Mouse (Mus musculus) frontal cortex, adult 2 months (tissue): ENCODE data around the gene Krtap19-2. TPM values are rescaled to one million over a fixed set of nuclear protein-coding genes. Genes with fewer than 3 reads are reported as not detected.

Experiments
- DNase-seq, 2 experiments: peaks; one replicate each; pipeline ENCODE4 v3.0.0; 2022; ENCODE audit warnings: low spot score in 1 of 2; ENCODE audit errors: extremely low spot score in 1 of 2
- polyA plus RNA-seq: library from polyadenylated mRNA; depleted of rRNA; stranded (reverse); fragments of >200 nt; gene quantifications from 2 replicates; pipeline ENCODE4 v1.2.3, GENCODE M21; 2012; rRNA removed

Gene Krtap19-2
- polyA plus RNA-seq: not detected in 2 replicates

DNA sequence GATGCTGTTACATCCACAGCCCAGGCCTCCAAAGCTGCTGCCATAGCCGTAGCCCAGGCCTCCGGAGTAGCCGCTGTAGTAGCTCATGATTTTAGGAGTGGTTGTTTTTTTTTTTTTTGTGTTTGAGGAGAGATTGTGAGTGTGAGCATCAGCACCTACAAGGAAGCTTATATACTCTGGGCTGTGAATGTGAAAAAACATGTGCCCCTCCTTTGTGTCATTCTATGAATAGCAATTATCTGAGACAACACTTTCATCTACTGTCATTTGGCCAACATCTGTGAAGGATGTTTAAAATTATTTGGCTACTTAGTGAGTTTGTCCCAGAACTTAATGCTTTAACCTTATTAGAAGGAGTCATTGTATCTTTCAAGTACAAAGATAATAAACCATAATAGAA is at the start of gene Krtap19-2:
TSS of gene Krtap19-2 (minus strand) at position 101 of the 400 bp plus-strand sequence.
- no peak for DNase-seq

DNA sequence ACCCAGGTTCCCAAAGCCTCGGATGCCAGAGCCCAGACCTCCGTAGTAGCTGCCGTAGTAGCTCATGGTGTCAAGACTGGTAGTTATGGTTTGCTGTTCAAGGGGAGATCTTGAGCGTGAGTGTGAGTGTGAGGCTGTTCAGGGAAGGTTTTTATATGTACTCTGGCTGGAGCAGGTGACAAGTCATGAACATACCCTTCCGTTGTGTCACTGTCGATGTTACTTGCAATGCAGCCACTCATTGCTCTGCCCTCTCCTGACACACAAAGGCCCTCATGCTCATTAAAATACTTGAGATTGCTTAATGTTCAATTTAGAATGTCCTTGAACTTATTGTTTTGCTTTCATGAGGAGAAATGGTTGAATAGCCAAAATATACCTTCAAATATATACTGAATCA is 22.3 kb upstream of the Krtap19-2 start, which contains the start of gene Krtap19-5:
TSS of gene Krtap19-5 (minus strand) at position 101 of the 400 bp plus-strand sequence.
- no peak for DNase-seq

DNA sequence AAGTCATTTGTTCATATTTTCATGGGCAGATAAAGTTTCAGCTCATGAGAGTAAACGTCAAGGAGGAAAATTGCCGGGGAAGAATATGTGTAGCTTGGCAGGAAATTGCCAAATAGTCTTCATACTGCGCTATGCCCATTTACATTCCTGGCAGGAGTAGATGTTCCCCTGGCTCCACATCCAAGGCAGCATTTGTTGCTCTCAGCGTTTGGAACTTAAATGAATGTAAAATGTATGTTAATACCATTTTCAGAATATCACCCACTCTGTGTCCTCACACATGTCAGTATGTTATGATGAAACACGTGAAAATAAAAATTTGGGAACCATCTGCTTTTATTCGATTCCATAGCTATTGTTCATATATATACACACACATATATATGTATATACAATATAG is 12.8 kb upstream of the Krtap19-2 start:
- no peak for DNase-seq

- DNase-seq: no peak
These were observed 10.9 kb upstream of the Krtap19-2 start, which contains the start of gene Krtap19-4 for GRCm38 (mm10) chr16:88884989-88885388. Krtap19-4 (minus strand) TSS chr16:88885089.

DNA sequence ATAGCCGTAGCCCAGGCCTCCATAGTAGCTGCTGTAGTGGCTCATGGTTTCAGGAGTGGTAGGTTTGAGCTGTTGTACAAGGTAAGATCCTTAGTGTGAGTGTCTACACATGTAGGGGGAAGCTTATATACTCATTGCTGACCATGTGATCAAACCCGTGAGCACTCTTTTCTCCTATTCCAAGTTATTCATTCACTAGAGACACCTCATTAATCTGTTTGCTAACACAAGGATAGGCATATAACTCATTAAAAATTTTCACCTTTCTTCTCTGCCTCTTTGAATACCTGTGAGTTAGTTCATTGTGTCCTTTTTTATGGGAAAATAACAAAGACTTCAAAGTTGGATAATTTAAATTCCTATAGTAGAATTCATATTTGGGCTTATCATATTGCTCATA is 3.9 kb upstream of the Krtap19-2 start, which contains the start of gene Krtap19-3:
TSS of gene Krtap19-3 (minus strand) at position 101 of the 400 bp plus-strand sequence.
- DNase-seq: no peak

GRCm38 (mm10) chr16:88869311-88869710 is 4.8 kb downstream of the Krtap19-2 start, which contains the start of gene Krtap19-1:
Krtap19-1 (minus strand) TSS chr16:88869411.
- DNase-seq: no peak

DNA sequence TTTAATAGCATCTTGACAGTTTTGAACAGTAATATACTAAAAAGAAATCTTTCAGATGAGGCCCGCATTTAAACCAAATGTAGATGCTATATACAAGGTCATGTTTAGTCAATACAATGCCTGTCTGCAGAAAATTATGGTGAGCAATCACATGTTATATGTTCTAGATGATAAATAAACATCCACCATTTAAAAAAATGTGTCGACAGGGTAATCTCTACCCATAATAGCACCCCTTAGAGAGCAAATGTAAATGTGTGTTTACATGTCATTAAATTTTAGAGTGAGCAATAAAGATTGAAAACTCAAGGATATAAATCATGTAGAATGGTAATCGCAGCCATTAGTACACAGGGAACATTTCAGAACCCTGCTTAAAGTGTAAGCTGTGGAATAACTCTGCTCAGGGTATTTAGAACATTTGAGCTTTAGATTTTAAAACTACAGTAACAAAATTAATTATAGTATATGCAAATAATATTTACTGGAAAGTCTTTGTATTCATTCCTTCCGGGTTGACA is 9.1 kb downstream of the Krtap19-2 start:
- no peak for DNase-seq

DNA sequence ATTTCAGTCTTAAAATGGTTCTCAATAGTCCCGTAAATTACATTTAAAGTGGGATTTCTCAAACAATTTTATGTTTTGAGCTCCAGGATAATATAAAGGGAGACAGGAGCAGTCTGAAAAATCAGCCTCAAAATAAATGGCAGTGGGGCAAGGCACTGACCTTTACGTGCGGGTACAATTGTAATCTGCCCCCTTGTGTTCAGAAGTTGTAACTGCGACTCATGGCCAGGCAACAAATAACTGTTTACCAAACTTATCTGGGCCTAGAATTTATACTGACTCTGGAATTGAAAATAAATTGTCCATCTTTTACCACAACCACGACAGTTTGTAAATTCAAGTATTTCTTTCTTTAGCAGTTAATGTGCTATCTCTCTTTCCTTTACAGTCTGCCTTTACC is 22.6 kb downstream of the Krtap19-2 start:
- DNase-seq: peak in 1 of 2 experiments; percentile 13

DNA sequence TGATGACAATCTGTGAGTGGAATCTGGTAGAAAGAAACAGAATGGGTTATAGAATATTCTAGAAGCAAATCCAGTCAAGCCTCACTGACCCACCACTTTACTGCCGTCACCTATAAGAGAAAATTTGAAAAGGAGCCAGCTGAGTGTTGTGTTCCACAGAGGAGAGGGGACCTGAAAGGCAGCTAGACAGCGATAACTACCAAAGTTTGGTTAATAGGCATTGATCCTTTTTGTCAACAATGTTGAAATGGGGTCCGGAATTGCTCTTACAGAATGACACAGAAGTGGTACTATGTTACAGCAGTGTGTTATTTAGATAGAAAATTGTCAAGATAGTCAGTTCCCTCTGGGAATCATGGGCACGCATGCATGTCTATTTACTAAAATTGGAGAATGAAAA is 25.5 kb downstream of the Krtap19-2 start:
- DNase-seq: no peak

GRCm38 (mm10) chr16:88847363-88847762 is 26.7 kb downstream of the Krtap19-2 start:
- no peak for DNase-seq

- no peak for DNase-seq
These were observed 47.1 kb downstream of the Krtap19-2 start for GRCm38 (mm10) chr16:88826978-88827377.

- no peak for DNase-seq
These were observed 47.9 kb downstream of the Krtap19-2 start, which contains the start of gene Krtap14 for GRCm38 (mm10) chr16:88826095-88826652. Krtap14 (minus strand) TSS chr16:88826145.

GRCm38 (mm10) chr16:88823736-88824135 is 50.3 kb downstream of the Krtap19-2 start:
- DNase-seq: peak in 1 of 2 experiments; percentile 50

Other genes starting within 250 kb of the Krtap19-2 start
- gene 2310079G19Rik, start 246.6 kb downstream of the Krtap19-2 start, polyA plus RNA-seq: not detected in 2 replicates
- gene Krtap26-1, start 226.5 kb downstream of the Krtap19-2 start, polyA plus RNA-seq: not detected in 2 replicates
- not detected in 2 replicates for gene Krtap27-1, start 202.6 kb downstream of the Krtap19-2 start, polyA plus RNA-seq
- not detected in 2 replicates for gene 2310061N02Rik, start 166.3 kb downstream of the Krtap19-2 start, polyA plus RNA-seq
- gene Krtap13-1, start 145.4 kb downstream of the Krtap19-2 start, polyA plus RNA-seq: not detected in 2 replicates
- gene Krtap13, start 122.6 kb downstream of the Krtap19-2 start, polyA plus RNA-seq: not detected in 2 replicates
- not detected in 2 replicates for gene 2310034C09Rik, start 115.4 kb downstream of the Krtap19-2 start, polyA plus RNA-seq
- gene 2310057N15Rik, start 100.1 kb downstream of the Krtap19-2 start, polyA plus RNA-seq: not detected in 2 replicates
- gene Gm5965, start 96.4 kb downstream of the Krtap19-2 start, polyA plus RNA-seq: not detected in 2 replicates
- gene Gm20741, start 62.0 kb downstream of the Krtap19-2 start, polyA plus RNA-seq: not detected in 2 replicates
- gene Krtap15, start 54.1 kb downstream of the Krtap19-2 start, polyA plus RNA-seq: not detected in 2 replicates
- gene Krtap14, start 48.1 kb downstream of the Krtap19-2 start, polyA plus RNA-seq: not detected in 2 replicates
- gene Krtap19-1, start 4.9 kb downstream of the Krtap19-2 start, polyA plus RNA-seq: not detected in 2 replicates
- gene Krtap19-3, start 3.8 kb upstream of the Krtap19-2 start, polyA plus RNA-seq: not detected in 2 replicates
- gene Krtap19-4, start 10.8 kb upstream of the Krtap19-2 start, polyA plus RNA-seq: not detected in 2 replicates
- gene Krtap19-5, start 22.2 kb upstream of the Krtap19-2 start, polyA plus RNA-seq: not detected in 2 replicates
- not detected in 2 replicates for gene Krtap19-9b, start 58.0 kb upstream of the Krtap19-2 start, polyA plus RNA-seq
- not detected in 2 replicates for gene Krtap16-3, start 88.6 kb upstream of the Krtap19-2 start, polyA plus RNA-seq
- gene Krtap22-2, start 136.5 kb upstream of the Krtap19-2 start, polyA plus RNA-seq: not detected in 2 replicates
- not detected in 2 replicates for gene Gm10229, start 141.0 kb upstream of the Krtap19-2 start, polyA plus RNA-seq
- not detected in 2 replicates for gene Krtap6-1, start 157.4 kb upstream of the Krtap19-2 start, polyA plus RNA-seq
- gene Gm10228, start 167.2 kb upstream of the Krtap19-2 start, polyA plus RNA-seq: not detected in 2 replicates
- gene Krtap6-5, start 173.6 kb upstream of the Krtap19-2 start, polyA plus RNA-seq: not detected in 2 replicates
- gene 1110025L11Rik, start 189.7 kb upstream of the Krtap19-2 start, polyA plus RNA-seq: not detected in 2 replicates
- gene Krtap6-3, start 209.7 kb upstream of the Krtap19-2 start, polyA plus RNA-seq: not detected in 2 replicates